Mouse (Mus musculus) liver, embryonic 12.5 days (tissue): ENCODE results near the gene Clip4. TPM values are rescaled to one million over a fixed set of nuclear protein-coding genes. Genes with fewer than 3 reads are reported as not detected.

ENCODE experiments used
- ATAC-seq: fragments of 200-750 bp; cut with Nextera tagmentation; 2 replicates; pipeline ENCODE4 v1.8.0; 2017; ENCODE audit warnings: moderate number of reproducible peaks, mild to moderate bottlenecking, moderate library complexity
- H3K27ac ChIP-seq: fragments of 300-500 bp; sonication (generic); 2 replicates; pipeline ENCODE4 v1.5.1; 2016; ENCODE audit warnings: mild to moderate bottlenecking
- H3K27me3 ChIP-seq: fragments of 300-500 bp; sonication (generic); replicated peaks from 2 replicates; pipeline ENCODE4 v1.6.1; 2016; ENCODE audit warnings: mild to moderate bottlenecking, moderate library complexity
- H3K36me3 ChIP-seq: fragments of 300-500 bp; sonication (generic); 2 replicates; pipeline ENCODE4 v1.6.1; 2016; ENCODE audit warnings: mild to moderate bottlenecking, moderate library complexity
- H3K4me1 ChIP-seq: fragments of 300-500 bp; sonication (generic); 2 replicates; pipeline ENCODE4 v1.6.1; 2016
- H3K4me2 ChIP-seq: fragments of 300-500 bp; sonication (generic); 2 replicates; pipeline ENCODE4 v1.6.1; 2016; ENCODE audit warnings: mild to moderate bottlenecking, moderate library complexity
- H3K4me3 ChIP-seq: fragments of 300-500 bp; sonication (generic); 2 replicates; pipeline ENCODE4 v1.5.1; 2016; ENCODE audit warnings: mild to moderate bottlenecking, moderate library complexity
- H3K9ac ChIP-seq: fragments of 300-500 bp; sonication (generic); 2 replicates; pipeline ENCODE4 v1.6.1; 2016; ENCODE audit warnings: mild to moderate bottlenecking, moderate library complexity
- H3K9me3 ChIP-seq: fragments of 300-500 bp; sonication (generic); replicated peaks from 2 replicates; pipeline ENCODE4 v1.6.1; 2016; ENCODE audit warnings: mild to moderate bottlenecking, moderate library complexity
- WGBS: fragments of 180-500 bp; shearing (Covaris S2); methylation state at CpG from one replicate; pipeline ENCODE4 v1.1.7; 2016; ENCODE audit not compliant: insufficient replicate concordance; 5-methylcytosine and 5-hydroxymethylcytosine counted together
- polyA plus RNA-seq: library from polyadenylated mRNA; unstranded; fragments of >200 nt; fragmentation: Nextera tagmentation; extraction: Ambion mirVana; gene quantifications from 2 replicates; pipeline ENCODE4 v1.2.1, GENCODE M21; 2016

Gene Clip4
- polyA plus RNA-seq, 1 experiment from 2014 or later, result 0.35 TPM

DNA sequence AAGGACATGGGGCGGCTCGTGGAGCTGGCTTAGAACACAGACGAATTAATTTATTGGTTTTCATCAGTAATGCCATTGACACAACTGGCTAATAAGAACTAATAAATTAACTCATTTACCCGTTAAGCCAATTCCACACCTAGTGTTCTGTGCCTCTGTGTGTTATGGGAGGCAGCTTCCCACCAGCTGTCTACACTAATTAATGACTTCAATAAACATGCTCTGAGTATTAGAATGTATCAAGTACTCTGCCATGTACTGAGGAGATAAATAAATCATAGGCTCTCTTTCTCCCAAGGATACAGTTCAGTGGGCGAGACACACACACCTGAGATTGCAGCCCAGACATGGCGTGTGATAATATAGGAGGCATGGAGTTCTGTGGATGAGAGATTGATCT lies 113.1 kb downstream of the Clip4 start:
- Histone ChIP-seq H3K4me2 (no peak overlapping the region), H3K27me3 (no peaks in the 10 kb centered on the region), H3K9ac (no peak overlapping the region), H3K36me3 (no peaks in the 10 kb centered on the region), H3K9me3 (no peaks in the 10 kb centered on the region), H3K4me3 (no peak overlapping the region), H3K27ac (no peak overlapping the region), H3K4me1 (no peaks in the 10 kb centered on the region)
- WGBS, result 75% methylated on average over 6 of the region's 6 CpGs
- ATAC-seq, result no peak

DNA sequence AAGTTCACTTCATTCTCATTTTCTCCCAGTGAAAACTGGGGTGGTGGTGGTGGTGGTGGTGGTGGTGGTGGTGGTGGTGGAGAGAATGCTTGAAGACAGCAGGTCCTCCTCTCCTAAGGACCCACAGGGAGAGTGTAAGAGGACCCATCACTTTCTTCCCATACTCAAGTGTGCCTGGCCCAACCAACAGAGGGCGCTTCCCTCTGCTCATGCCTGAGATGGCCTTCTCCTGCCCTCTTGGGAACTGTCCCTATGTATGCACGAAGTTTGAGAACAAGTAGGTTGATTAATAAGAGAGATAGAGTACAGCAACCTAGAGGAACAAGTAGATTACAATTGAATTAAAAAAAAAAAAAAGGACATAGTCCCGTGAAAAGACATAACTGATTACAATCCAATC lies 140.8 kb downstream of the Clip4 start:
- Histone ChIP-seq H3K9ac (no peak overlapping the region), H3K36me3 (no peaks in the 10 kb centered on the region), H3K4me1 (no peaks in the 10 kb centered on the region), H3K4me3 (no peak overlapping the region), H3K27ac (no peak overlapping the region), H3K27me3 (no peaks in the 10 kb centered on the region), H3K4me2 (no peak overlapping the region), H3K9me3 (no peaks in the 10 kb centered on the region)
- ATAC-seq, result no peak
- WGBS, result 19% methylated on average over 3 of the region's 3 CpGs

DNA sequence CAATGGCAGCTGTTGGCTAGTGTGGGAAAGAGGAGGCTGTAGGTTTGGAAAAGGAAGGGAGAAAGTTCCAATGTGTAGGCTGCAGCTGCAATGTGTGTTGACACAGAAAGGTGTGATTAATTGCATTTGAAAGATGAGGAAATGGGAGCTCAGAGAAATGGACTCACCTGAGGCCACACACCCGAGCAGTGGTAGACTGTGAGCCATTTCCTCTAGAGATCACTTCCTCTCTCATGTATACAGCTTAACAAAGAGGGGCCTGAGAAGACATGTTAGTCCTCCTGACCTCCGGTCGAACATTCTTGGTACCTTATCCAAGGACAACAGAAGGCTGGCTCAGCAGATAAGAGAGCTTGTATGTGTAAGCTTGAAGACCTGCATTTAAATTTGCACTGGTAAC lies 144.9 kb downstream of the Clip4 start:
- ATAC-seq, result no peak
- no peak overlapping the region for H3K4me2 ChIP-seq

More for the DNA sequence above, 144.9 kb downstream of the Clip4 start:
- Histone ChIP-seq H3K27ac (no peak overlapping the region), H3K4me1 (no peaks in the 10 kb centered on the region), H3K9ac (no peak overlapping the region), H3K4me3 (no peak overlapping the region), H3K27me3 (no peaks in the 10 kb centered on the region), H3K36me3 (no peaks in the 10 kb centered on the region), H3K9me3 (no peaks in the 10 kb centered on the region)
- 18% methylated on average over 3 of the region's 3 CpGs for WGBS

Other genes with a start within 250 kb of the Clip4 start
- 37.7 and 39.0 TPM in 2 replicates for gene Ndc80, start 241.6 kb upstream of the Clip4 start, polyA plus RNA-seq
- 0.21 and 0.37 TPM in 2 replicates for gene Spdya, start 216.4 kb upstream of the Clip4 start, polyA plus RNA-seq
- 86.3 and 88.7 TPM in 2 replicates for gene Wdr43, start 152.6 kb upstream of the Clip4 start, polyA plus RNA-seq
- 0.07 TPM in 1 of 2 replicates, not detected in the other for gene Togaram2, start 95.2 kb upstream of the Clip4 start, polyA plus RNA-seq
- 0.02 TPM in 1 of 2 replicates, not detected in the other for gene Pcare, start 15.6 kb upstream of the Clip4 start, polyA plus RNA-seq